In the genomic region with DNA sequence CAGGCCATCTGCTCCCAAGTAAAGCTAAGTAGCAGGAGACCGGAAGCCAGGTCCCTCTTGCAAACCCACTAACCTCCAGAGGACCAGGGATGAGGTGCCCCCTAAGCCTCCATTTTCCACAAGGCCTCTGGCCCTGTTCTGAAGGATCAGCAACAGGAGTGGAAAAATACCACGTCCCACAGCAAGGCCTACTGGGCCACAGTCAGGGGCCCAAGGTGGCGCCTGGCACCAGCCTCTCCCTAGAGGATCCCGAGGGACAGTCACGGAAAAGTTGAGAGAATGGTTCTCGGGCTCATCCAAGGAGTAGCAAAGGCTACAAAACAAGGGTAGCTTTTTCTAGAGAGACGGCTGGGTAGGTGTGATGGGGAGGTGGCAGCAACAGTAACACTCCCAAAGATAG, we compare ENCODE assay signal across 21 mouse cellular contexts. TPM values are rescaled to one million over a fixed set of nuclear protein-coding genes. Genes with fewer than 3 reads are reported as not detected.
A peak's percentile ranks its signal among the peaks of the same experiment; 100 is the strongest.
DNase-seq lines count a peak whose midpoint lies in the region; ATAC-seq and TF ChIP-seq lines count a peak whose summit lies in the region.
"Had no signal": no experiment of that assay in that cellular context is flagged by ENCODE, and none has a peak within 500 bp of the region (broad histone marks: within the 10 kb centered on the region; RNA-seq: fewer than 3 reads in every experiment).

No protein-coding gene starts in this region.

- no peak overlapping the region for H3K4me3 ChIP-seq in kidney, postnatal 0 days (replicated peaks; ENCODE audit: low read depth, low read length)
- no peak overlapping the region for H3K4me3 ChIP-seq in stomach, embryonic 15.5 days (replicated peaks)
- H3K4me3 ChIP-seq: embryonic facial prominence, embryonic 13.5 days; forebrain, embryonic 15.5 days; hindbrain, embryonic 12.5 days had no signal

- 79% methylated on average over 7 of the region's 7 CpGs for WGBS in kidney, postnatal 0 days
- WGBS in stomach, embryonic 15.5 days, result 82% methylated on average over 7 of the region's 7 CpGs

- peaks cover 76% of the 10 kb centered on the region for H3K36me3 ChIP-seq in kidney, postnatal 0 days (ENCODE audit: insufficient read depth, low read length)
- H3K36me3 ChIP-seq in stomach, embryonic 15.5 days, result peaks cover 27% of the 10 kb centered on the region

- H3K9ac ChIP-seq in kidney, postnatal 0 days (ENCODE audit: low read depth, low read length), result no peak overlapping the region
- H3K9ac ChIP-seq in stomach, embryonic 15.5 days, result no peak overlapping the region
- H3K9ac ChIP-seq: forebrain, embryonic 15.5 days; hindbrain, embryonic 12.5 days; lung, embryonic 14.5 days had no signal

- intact Hi-C loops in heart, postnatal 10 days (cut with DNase I), result no loop called here

- H3K27me3 ChIP-seq in kidney, postnatal 0 days (ENCODE audit: insufficient read depth, low read length), result no peaks in the 10 kb centered on the region
- no peaks in the 10 kb centered on the region for H3K27me3 ChIP-seq in stomach, embryonic 15.5 days (replicated peaks)
- H3K27me3 ChIP-seq: CH12.LX; embryonic facial prominence, embryonic 13.5 days; forebrain, embryonic 15.5 days; hindbrain, embryonic 12.5 days had no signal

- 0 out of 2 replicates have a peak overlapping the region, but pooled peaks have one; percentile 31 for H3K27ac ChIP-seq in kidney, postnatal 0 days
- 0 out of 2 replicates have a peak overlapping the region, but pooled peaks have one; percentile 51 for H3K27ac ChIP-seq in stomach, embryonic 15.5 days
- H3K27ac ChIP-seq: embryonic facial prominence, embryonic 13.5 days; forebrain, embryonic 15.5 days; hindbrain, embryonic 12.5 days; macrophage had no signal

- no peaks in the 10 kb centered on the region for H3K9me3 ChIP-seq in kidney, postnatal 0 days (replicated peaks; ENCODE audit: low read length)
- no peaks in the 10 kb centered on the region for H3K9me3 ChIP-seq in stomach, embryonic 15.5 days
- H3K9me3 ChIP-seq: embryonic facial prominence, embryonic 13.5 days; forebrain, embryonic 15.5 days; hindbrain, embryonic 12.5 days had no signal

- ATAC-seq in kidney, postnatal 0 days (replicated peaks; ENCODE audit: low FRiP score, low read depth), result no peak
- ATAC-seq in stomach, embryonic 15.5 days (ENCODE audit: insufficient read depth, low FRiP score, low read depth), result no peak
- ATAC-seq: forebrain, embryonic 15.5 days; inflammation-experienced regulatory T-cells, adult 6 months had no signal

- no peak overlapping the region for H3K4me2 ChIP-seq in kidney, postnatal 0 days (ENCODE audit: low read length)
- H3K4me2 ChIP-seq in stomach, embryonic 15.5 days, result no peak overlapping the region
- H3K4me2 ChIP-seq: embryonic facial prominence, embryonic 13.5 days; forebrain, embryonic 15.5 days; hindbrain, embryonic 12.5 days; liver, embryonic 11.5 days; lung, embryonic 14.5 days; midbrain, embryonic 11.5 days had no signal

- peak; percentile 94 for DNase-seq in heart, adult 11 months
- DNase-seq in heart, postnatal 10 days, result no peak
- DNase-seq in kidney, postnatal 0 days (ENCODE audit: low spot score), result no peak
- DNase-seq in kidney, postnatal 14 days, result no peak
- DNase-seq in adipocyte (ENCODE audit: low spot score), result peak; percentile 58
- no peak for DNase-seq in lung, postnatal 10 days
- DNase-seq: cerebellum, adult 11 months; cerebellum, postnatal 10 days; left cerebral cortex, postnatal 4 days; retina, postnatal 1 day; thymus, postnatal 4 days had no signal

- no peak for TF ChIP-seq CTCF in kidney, postnatal 0 days (IDR thresholded peaks at IDR 0.05; ENCODE audit: low read depth)

- H3K4me1 ChIP-seq in kidney, postnatal 0 days (replicated peaks; ENCODE audit: insufficient read depth, low read length), result no peaks in the 10 kb centered on the region
- H3K4me1 ChIP-seq in stomach, embryonic 15.5 days, result peaks cover 24% of the 10 kb centered on the region
- H3K4me1 ChIP-seq: forebrain, embryonic 15.5 days had no signal

RNA-seq across cellular contexts. Expression of gene Slc6a6, which starts 53.6 kb away (rescaled TPM):
- total RNA-seq in heart, postnatal 10 days (2021), result 100 to 1,000 TPM; 160 to 173 TPM
- polyA plus RNA-seq in kidney, postnatal 0 days (2015; fragmentation: Nextera tagmentation; extraction: Ambion mirVana), result 106 and 121 TPM in 2 replicates
- polyA plus RNA-seq in stomach, embryonic 15.5 days (2015; fragmentation: Nextera tagmentation; extraction: Ambion mirVana), result 54.6 and 63.0 TPM in 2 replicates

Comparison
In these comparisons a context has a peak if more than half of its experiments do, and no peak if none do; other contexts are left out.
1. DNase-seq: peak in heart, adult 11 months (single experiment) and adipocyte (single experiment); none in heart, postnatal 10 days (0 of 2), kidney, postnatal 0 days (single experiment), kidney, postnatal 14 days (single experiment) and lung, postnatal 10 days (single experiment).